Mouse (Mus musculus) CH12.LX (cell line): ENCODE measurements at regions not wholly inside any gene's neighbourhood (a gene's known extent, or its start where the extent isn't known, plus 50 kb on each side); places are given as distances from the start of the nearest gene placed in this dataset.

Experiments
- BHLHE40 ChIP-seq: IDR thresholded peaks from 2 replicates; pipeline ENCODE4 v1.6.1; 2011; ENCODE audit warnings: mild to moderate bottlenecking, low read depth, low read length, improper control_type of control experiment
- CHD2 ChIP-seq: IDR thresholded peaks from 2 replicates; pipeline ENCODE4 v1.6.1; 2011; ENCODE audit warnings: low read length, improper control_type of control experiment
- CTCF ChIP-seq, 2 experiments: IDR thresholded peaks in 1 of 2; conservative IDR thresholded peaks in 1 of 2; 2 replicates each; pipeline ENCODE4 v1.5.1; 2011 to 2012; ENCODE audit warnings: low read depth in 2 of 2, low read length in 2 of 2, improper control_type of control experiment in 1 of 2, inconsistent platforms in 1 of 2, mild to moderate bottlenecking in 1 of 2, moderate library complexity in 1 of 2
- EP300 ChIP-seq: IDR thresholded peaks from 2 replicates; pipeline ENCODE4 v1.6.1; 2011; ENCODE audit warnings: low read length, improper control_type of control experiment
- HCFC1 ChIP-seq: IDR thresholded peaks from 2 replicates; pipeline ENCODE4 v1.6.1; 2012; ENCODE audit warnings: low read depth, mild to moderate bottlenecking, inconsistent platforms, low read length, improper control_type of control experiment
- MAFK ChIP-seq: IDR thresholded peaks from 2 replicates; pipeline ENCODE4 v1.6.1; 2011; ENCODE audit warnings: low read length, improper control_type of control experiment; ENCODE audit not compliant: insufficient replicate concordance
- MAX ChIP-seq: IDR thresholded peaks from 2 replicates; pipeline ENCODE4 v1.6.1; 2011; ENCODE audit warnings: low read length, improper control_type of control experiment
- MYC ChIP-seq: IDR thresholded peaks from 2 replicates; pipeline ENCODE4 v1.6.1; 2011; ENCODE audit warnings: low read depth, mild to moderate bottlenecking, improper control_type of control experiment, low read length
- PAX5 ChIP-seq: IDR thresholded peaks from 2 replicates; pipeline ENCODE4 v1.6.1; 2012; ENCODE audit warnings: low read length, inconsistent platforms, mixed read lengths
- POLR2A ChIP-seq: IDR thresholded peaks from 2 replicates; pipeline ENCODE4 v1.6.1; 2011; ENCODE audit warnings: low read depth, mild to moderate bottlenecking, improper control_type of control experiment, low read length
- POLR2AphosphoS2 ChIP-seq: IDR thresholded peaks from 2 replicates; pipeline ENCODE4 v1.6.1; 2011; ENCODE audit warnings: low read depth, low read length, improper control_type of control experiment
- ZKSCAN1 ChIP-seq: IDR thresholded peaks from 2 replicates; pipeline ENCODE4 v1.6.1; 2012; ENCODE audit warnings: low read depth, inconsistent platforms, low read length, improper control_type of control experiment, borderline replicate concordance
- ZMIZ1 ChIP-seq: IDR thresholded peaks from 2 replicates; pipeline ENCODE4 v1.6.1; 2012; ENCODE audit warnings: low read depth, mild to moderate bottlenecking, inconsistent platforms, low read length, improper control_type of control experiment
- ZNF384 ChIP-seq: IDR thresholded peaks from 2 replicates; pipeline ENCODE4 v1.6.1; 2012; ENCODE audit warnings: low read depth, low read length, improper control_type of control experiment, inconsistent platforms

DNA sequence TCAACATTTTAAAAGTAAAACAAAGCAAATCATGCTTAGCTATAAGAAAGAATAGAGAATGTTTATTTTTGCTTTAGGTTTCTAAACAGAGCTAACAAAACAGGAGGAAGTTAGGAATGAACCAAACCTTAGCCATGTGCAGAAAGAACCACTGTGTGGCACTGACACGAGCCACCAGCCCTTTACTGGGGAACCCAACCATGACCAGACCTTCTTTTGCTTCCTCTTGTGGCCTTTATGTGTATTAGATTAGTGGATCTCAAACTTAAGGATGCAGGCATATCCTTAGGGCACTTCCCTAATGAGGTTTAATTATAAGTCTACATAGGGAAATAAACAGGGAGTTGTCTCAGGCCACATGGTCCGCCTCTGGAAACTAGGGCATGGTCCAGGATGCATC, 104.0 kb downstream of the Mtx3 start:
- TF ChIP-seq POLR2A (no peak), MYC (0 out of 2 replicates have a peak, but pooled peaks have one; percentile 44), PAX5 (no peak), CTCF (conservative IDR thresholded peaks at IDR 0.05 in 1 of 2, IDR thresholded peaks at IDR 0.05 in 1 of 2; ENCODE audit: low read depth in 2 of 2, low read length in 2 of 2) (peak in 1 of 2 experiments; percentile 51; a peak in 2 of 4 replicates), EP300 (no peak), ZNF384 (no peak), CHD2 (no peak), ZMIZ1 (no peak), MAFK (no peak), BHLHE40 (peak; percentile 41), POLR2AphosphoS2 (no peak), HCFC1 (no peak), MAX (0 out of 2 replicates have a peak, but pooled peaks have one; percentile 43), ZKSCAN1 (no peak)
